Mouse (Mus musculus) cortical plate, adult 2 months (tissue): ENCODE results near the gene Cep164. TPM values are rescaled to one million over a fixed set of nuclear protein-coding genes. Genes with fewer than 3 reads are reported as not detected.

ENCODE experiments used
- H3K27ac ChIP-seq: fragments of 200-500 bp; 2 replicates; pipeline ENCODE4 v1.5.1; 2012; ENCODE audit warnings: low read length, control low read depth, inconsistent platforms; ENCODE audit not compliant: insufficient read depth
- H3K4me1 ChIP-seq: fragments of 200-500 bp; 2 replicates; pipeline ENCODE4 v1.6.1; 2011; ENCODE audit warnings: low read length; ENCODE audit not compliant: control insufficient read depth, insufficient read depth
- H3K4me3 ChIP-seq: fragments of 200-500 bp; 2 replicates; pipeline ENCODE4 v1.5.1; 2011; ENCODE audit warnings: mild to moderate bottlenecking, low read length, control low read depth; ENCODE audit not compliant: insufficient read depth
- CTCF ChIP-seq: fragments of 200-500 bp; IDR thresholded peaks from 2 replicates; pipeline ENCODE4 v1.5.1; 2011; ENCODE audit warnings: mild to moderate bottlenecking, control low read depth, low read length; ENCODE audit not compliant: insufficient read depth; ENCODE audit errors: extremely low read depth
- POLR2A ChIP-seq: fragments of 200-500 bp; IDR thresholded peaks from 2 replicates; pipeline ENCODE4 v1.6.1; 2011; ENCODE audit warnings: mild to moderate bottlenecking, low read length, control low read depth; ENCODE audit not compliant: insufficient read depth; ENCODE audit errors: extremely low read depth
- polyA plus RNA-seq: library from polyadenylated mRNA; depleted of rRNA; stranded (reverse); fragments of >200 nt; gene quantifications from 2 replicates; pipeline ENCODE4 v1.2.3, GENCODE M21; 2012; rRNA removed

Cep164 gene
- polyA plus RNA-seq, 1 experiment = 18.5 TPM

DNA sequence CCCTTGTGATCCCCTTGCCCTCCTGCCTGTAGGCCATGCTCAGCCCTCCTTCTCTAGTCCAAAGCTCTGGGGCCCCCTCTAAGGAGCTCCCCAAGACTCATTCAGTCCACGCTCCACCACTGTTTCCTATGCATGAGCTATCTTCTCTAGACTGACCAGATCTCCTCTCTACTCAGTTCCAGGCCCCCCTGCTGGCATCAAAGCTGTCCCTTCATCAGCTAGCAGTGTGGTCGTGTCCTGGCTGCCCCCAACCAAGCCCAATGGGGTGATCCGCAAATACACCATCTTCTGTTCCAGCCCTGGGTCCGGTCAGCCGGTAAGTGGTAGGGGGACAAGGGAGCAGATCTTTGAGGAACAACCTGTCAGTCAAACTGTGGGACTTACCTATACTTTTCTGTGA is 96.6 kb downstream of the Cep164 start:
- TF ChIP-seq POLR2A (no peak), CTCF (no peak)
- Histone ChIP-seq H3K4me1 (no peaks in the 10 kb centered on the region), H3K4me3 (no peak overlapping the region), H3K27ac (no peak overlapping the region)

- H3K27ac ChIP-seq = no peak overlapping the region
- H3K4me1 ChIP-seq = no peaks in the 10 kb centered on the region
- TF ChIP-seq POLR2A (no peak), CTCF (no peak)
- no peak overlapping the region for H3K4me3 ChIP-seq
These were observed 108.5 kb downstream of the Cep164 start for GRCm38 (mm10) chr9:45719997-45720396.

Other genes starting within 250 kb of the Cep164 start
- 50.7 and 56.2 TPM in 2 replicates for gene Bace1, start 9.9 kb upstream of the Cep164 start, polyA plus RNA-seq
- gene Pcsk7, start 77.8 kb upstream of the Cep164 start, polyA plus RNA-seq = 28.2 and 30.5 TPM in 2 replicates
- gene Rnf214, start 78.2 kb upstream of the Cep164 start, polyA plus RNA-seq = 44.3 and 45.6 TPM in 2 replicates
- gene Tagln, start 107.4 kb upstream of the Cep164 start, polyA plus RNA-seq = 16.0 and 18.3 TPM in 2 replicates
- gene Sidt2, start 126.6 kb upstream of the Cep164 start, polyA plus RNA-seq = 103 and 117 TPM in 2 replicates
- 90.3 and 92.6 TPM in 2 replicates for gene Pafah1b2, start 184.0 kb upstream of the Cep164 start, polyA plus RNA-seq
- 46.5 and 47.0 TPM in 2 replicates for gene Sik3, start 184.1 kb upstream of the Cep164 start, polyA plus RNA-seq